Mouse (Mus musculus): ENCODE data around the gene Gcn1l1.

- TF ChIP-seq CTCF (IDR thresholded peaks at IDR 0.05; ENCODE audit: low read depth), result no peak
- TF ChIP-seq EP300 (IDR thresholded peaks at IDR 0.05; ENCODE audit: low read depth), result no peak
Observed at GRCm38 (mm10) chr5:115547421-115547820, 17.6 kb upstream of the Gcn1l1 start.
